Mouse (Mus musculus): ENCODE data around the gene Mylk4. TPM values are rescaled to one million over a fixed set of nuclear protein-coding genes. Genes with fewer than 3 reads are reported as not detected.

The Mylk4 gene
- polyA plus RNA-seq, 1 experiment from 2014 or later: 0.12 TPM

GRCm38 (mm10) chr13:32698956-32699355 lies 84.8 kb downstream of the Mylk4 start:
- no peaks in the 10 kb centered on the region for H3K4me1 ChIP-seq (replicated peaks; ENCODE audit: control insufficient read depth, insufficient read depth, low read length)
- H3K27ac ChIP-seq (ENCODE audit: low read depth, low read length): no peak overlapping the region
- no peak overlapping the region for H3K4me3 ChIP-seq (ENCODE audit: low read depth, low read length)
- H3K36me3 ChIP-seq (ENCODE audit: control insufficient read depth, insufficient read depth, low read length): no peaks in the 10 kb centered on the region
- ATAC-seq (replicated peaks; ENCODE audit: low FRiP score) (no peak), DNase-seq (ENCODE audit: low spot score) (no peak)
- no peaks in the 10 kb centered on the region for H3K27me3 ChIP-seq (replicated peaks; ENCODE audit: control insufficient read depth, insufficient read depth, low read length)
- H3K4me2 ChIP-seq: no peak overlapping the region
- H3K9ac ChIP-seq (ENCODE audit: low read depth, low read length): no peak overlapping the region
- 89% methylated on average over 3 of the region's 3 CpGs for WGBS
- no peaks in the 10 kb centered on the region for H3K9me3 ChIP-seq (ENCODE audit: control insufficient read depth, low read length)

- ATAC-seq (replicated peaks; ENCODE audit: low FRiP score) (no peak), DNase-seq (ENCODE audit: low spot score) (no peak)
- H3K27ac ChIP-seq (ENCODE audit: low read depth, low read length): no peak overlapping the region
- WGBS: 82% methylated on average over 6 of the region's 6 CpGs
- no peaks in the 10 kb centered on the region for H3K4me1 ChIP-seq (replicated peaks; ENCODE audit: control insufficient read depth, insufficient read depth, low read length)
- H3K9ac ChIP-seq (ENCODE audit: low read depth, low read length): no peak overlapping the region
- H3K9me3 ChIP-seq (ENCODE audit: control insufficient read depth, low read length): no peaks in the 10 kb centered on the region
- no peaks in the 10 kb centered on the region for H3K27me3 ChIP-seq (replicated peaks; ENCODE audit: control insufficient read depth, insufficient read depth, low read length)
- no peak overlapping the region for H3K4me2 ChIP-seq
- no peaks in the 10 kb centered on the region for H3K36me3 ChIP-seq (ENCODE audit: control insufficient read depth, insufficient read depth, low read length)
- H3K4me3 ChIP-seq (ENCODE audit: low read depth, low read length): no peak overlapping the region
These were observed 89.8 kb downstream of the Mylk4 start for GRCm38 (mm10) chr13:32693886-32694455.

- no peak for ATAC-seq (replicated peaks; ENCODE audit: low FRiP score)
- Histone ChIP-seq H3K4me2 (no peak overlapping the region), H3K9me3 (ENCODE audit: control insufficient read depth, low read length) (no peaks in the 10 kb centered on the region), H3K27ac (ENCODE audit: low read depth, low read length) (no peak overlapping the region), H3K9ac (ENCODE audit: low read depth, low read length) (no peak overlapping the region), H3K4me3 (ENCODE audit: low read depth, low read length) (no peak overlapping the region), H3K4me1 (replicated peaks; ENCODE audit: control insufficient read depth, insufficient read depth, low read length) (no peaks in the 10 kb centered on the region), H3K27me3 (replicated peaks; ENCODE audit: control insufficient read depth, insufficient read depth, low read length) (no peaks in the 10 kb centered on the region), H3K36me3 (ENCODE audit: control insufficient read depth, insufficient read depth, low read length) (no peaks in the 10 kb centered on the region)
- WGBS: 71% methylated on average over 1 of the region's 1 CpGs
- DNase-seq (ENCODE audit: low spot score): no peak
These were observed 91.2 kb downstream of the Mylk4 start for GRCm38 (mm10) chr13:32692563-32692962.

GRCm38 (mm10) chr13:32690279-32690678 lies 93.5 kb downstream of the Mylk4 start:
- Histone ChIP-seq H3K9me3 (ENCODE audit: control insufficient read depth, low read length) (no peaks in the 10 kb centered on the region), H3K27ac (ENCODE audit: low read depth, low read length) (no peak overlapping the region), H3K36me3 (ENCODE audit: control insufficient read depth, insufficient read depth, low read length) (no peaks in the 10 kb centered on the region), H3K4me2 (no peak overlapping the region), H3K4me3 (ENCODE audit: low read depth, low read length) (no peak overlapping the region), H3K4me1 (replicated peaks; ENCODE audit: control insufficient read depth, insufficient read depth, low read length) (no peaks in the 10 kb centered on the region), H3K9ac (ENCODE audit: low read depth, low read length) (no peak overlapping the region), H3K27me3 (replicated peaks; ENCODE audit: control insufficient read depth, insufficient read depth, low read length) (no peaks in the 10 kb centered on the region)
- DNase-seq (ENCODE audit: low spot score) (no peak), ATAC-seq (replicated peaks; ENCODE audit: low FRiP score) (no peak)
- 78% methylated on average over 3 of the region's 3 CpGs for WGBS

DNA sequence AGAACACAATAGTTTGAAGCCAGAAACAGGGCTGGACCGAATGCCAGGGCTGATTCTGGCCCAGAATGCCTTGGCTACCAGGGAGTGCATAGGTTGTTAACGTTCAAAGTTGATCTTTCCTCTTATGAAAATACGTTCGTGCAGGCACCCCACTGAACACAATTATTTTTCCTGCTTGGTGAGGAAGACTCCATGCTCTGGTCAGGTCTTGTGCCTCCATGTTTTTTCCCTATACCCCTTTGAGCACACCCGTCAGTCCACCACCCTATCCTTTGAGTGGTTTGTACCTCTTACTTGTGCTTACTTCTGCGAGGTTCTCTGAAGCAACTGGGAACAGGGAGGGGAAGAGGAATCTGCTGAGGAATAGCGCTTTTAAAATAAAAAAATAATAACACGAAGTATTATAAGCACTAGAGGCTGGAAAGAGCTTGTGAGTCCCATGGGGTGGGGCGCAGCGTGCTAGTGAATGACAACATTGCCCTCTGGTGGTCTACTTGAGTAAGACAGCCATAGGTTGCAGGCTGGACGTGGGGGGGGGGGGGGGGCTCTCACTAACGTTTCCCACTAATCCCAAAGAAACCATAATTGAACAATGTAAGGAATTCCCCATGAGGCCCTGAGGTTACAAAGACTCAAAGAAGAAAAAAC lies 102.8 kb downstream of the Mylk4 start:
- DNase-seq (ENCODE audit: low spot score): peak; percentile 49
- Histone ChIP-seq H3K27me3 (replicated peaks; ENCODE audit: control insufficient read depth, insufficient read depth, low read length) (no peaks in the 10 kb centered on the region), H3K4me3 (ENCODE audit: low read depth, low read length) (no peak overlapping the region), H3K27ac (ENCODE audit: low read depth, low read length) (no peak overlapping the region), H3K9me3 (ENCODE audit: control insufficient read depth, low read length) (no peaks in the 10 kb centered on the region), H3K9ac (ENCODE audit: low read depth, low read length) (no peak overlapping the region), H3K36me3 (ENCODE audit: control insufficient read depth, insufficient read depth, low read length) (no peaks in the 10 kb centered on the region), H3K4me2 (no peak overlapping the region), H3K4me1 (replicated peaks; ENCODE audit: control insufficient read depth, insufficient read depth, low read length) (no peaks in the 10 kb centered on the region)
- WGBS: 38% methylated on average over 12 of the region's 12 CpGs
- no peak for ATAC-seq (replicated peaks; ENCODE audit: low FRiP score)

GRCm38 (mm10) chr13:32680121-32680551 lies 103.6 kb downstream of the Mylk4 start:
- ATAC-seq (replicated peaks; ENCODE audit: low FRiP score) (no peak), DNase-seq (ENCODE audit: low spot score) (no peak)
- Histone ChIP-seq H3K27me3 (replicated peaks; ENCODE audit: control insufficient read depth, insufficient read depth, low read length) (no peaks in the 10 kb centered on the region), H3K36me3 (ENCODE audit: control insufficient read depth, insufficient read depth, low read length) (no peaks in the 10 kb centered on the region), H3K9me3 (ENCODE audit: control insufficient read depth, low read length) (no peaks in the 10 kb centered on the region), H3K4me1 (replicated peaks; ENCODE audit: control insufficient read depth, insufficient read depth, low read length) (no peaks in the 10 kb centered on the region), H3K27ac (ENCODE audit: low read depth, low read length) (no peak overlapping the region), H3K4me2 (no peak overlapping the region), H3K9ac (ENCODE audit: low read depth, low read length) (no peak overlapping the region), H3K4me3 (ENCODE audit: low read depth, low read length) (no peak overlapping the region)
- WGBS: 79% methylated on average over 12 of the region's 12 CpGs

GRCm38 (mm10) chr13:32678998-32679397 lies 104.8 kb downstream of the Mylk4 start:
- Histone ChIP-seq H3K27me3 (replicated peaks; ENCODE audit: control insufficient read depth, insufficient read depth, low read length) (no peaks in the 10 kb centered on the region), H3K4me2 (no peak overlapping the region), H3K36me3 (ENCODE audit: control insufficient read depth, insufficient read depth, low read length) (no peaks in the 10 kb centered on the region), H3K27ac (ENCODE audit: low read depth, low read length) (no peak overlapping the region), H3K4me3 (ENCODE audit: low read depth, low read length) (no peak overlapping the region), H3K9me3 (ENCODE audit: control insufficient read depth, low read length) (no peaks in the 10 kb centered on the region), H3K9ac (ENCODE audit: low read depth, low read length) (no peak overlapping the region), H3K4me1 (replicated peaks; ENCODE audit: control insufficient read depth, insufficient read depth, low read length) (no peaks in the 10 kb centered on the region)
- ATAC-seq (replicated peaks; ENCODE audit: low FRiP score) (no peak), DNase-seq (ENCODE audit: low spot score) (no peak)
- WGBS: 62% methylated on average over 5 of the region's 5 CpGs

GRCm38 (mm10) chr13:32670782-32671181 lies 113.0 kb downstream of the Mylk4 start:
- Histone ChIP-seq H3K27ac (ENCODE audit: low read depth, low read length) (no peak overlapping the region), H3K9me3 (ENCODE audit: control insufficient read depth, low read length) (no peaks in the 10 kb centered on the region), H3K9ac (ENCODE audit: low read depth, low read length) (no peak overlapping the region), H3K4me3 (ENCODE audit: low read depth, low read length) (no peak overlapping the region), H3K36me3 (ENCODE audit: control insufficient read depth, insufficient read depth, low read length) (no peaks in the 10 kb centered on the region), H3K4me2 (no peak overlapping the region), H3K4me1 (replicated peaks; ENCODE audit: control insufficient read depth, insufficient read depth, low read length) (no peaks in the 10 kb centered on the region), H3K27me3 (replicated peaks; ENCODE audit: control insufficient read depth, insufficient read depth, low read length) (no peaks in the 10 kb centered on the region)
- ATAC-seq (replicated peaks; ENCODE audit: low FRiP score) (no peak), DNase-seq (ENCODE audit: low spot score) (no peak)
- 47% methylated on average over 7 of the region's 7 CpGs for WGBS

DNA sequence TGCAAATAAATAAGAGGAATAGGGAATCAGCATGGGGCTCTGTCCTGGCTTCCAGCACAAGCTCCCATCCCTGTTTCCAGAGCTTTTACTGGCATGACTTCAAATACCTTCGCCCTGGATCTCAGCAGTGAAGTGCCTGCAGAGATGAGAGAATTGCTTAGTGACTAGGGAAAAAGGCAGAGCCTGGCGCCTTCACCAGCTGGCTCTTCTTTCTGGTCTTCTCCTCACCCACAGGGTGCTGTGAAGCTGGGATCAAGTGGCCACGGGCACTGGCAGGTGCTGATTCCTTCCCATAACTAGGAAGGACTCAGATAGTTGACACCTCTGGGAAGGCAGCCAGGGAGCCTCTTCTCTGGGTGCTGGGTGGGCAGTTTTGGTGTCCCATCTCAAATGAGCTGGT lies 115.5 kb downstream of the Mylk4 start:
- no peaks in the 10 kb centered on the region for H3K27me3 ChIP-seq (replicated peaks; ENCODE audit: control insufficient read depth, insufficient read depth, low read length)
- DNase-seq (ENCODE audit: low spot score): no peak
- no peak overlapping the region for H3K4me3 ChIP-seq (ENCODE audit: low read depth, low read length)
- WGBS: 82% methylated on average over 3 of the region's 3 CpGs
- no peaks in the 10 kb centered on the region for H3K9me3 ChIP-seq (ENCODE audit: control insufficient read depth, low read length)
- no peak for ATAC-seq (replicated peaks; ENCODE audit: low FRiP score)
- H3K36me3 ChIP-seq (ENCODE audit: control insufficient read depth, insufficient read depth, low read length): no peaks in the 10 kb centered on the region
- H3K4me2 ChIP-seq: no peak overlapping the region
- H3K4me1 ChIP-seq (replicated peaks; ENCODE audit: control insufficient read depth, insufficient read depth, low read length): no peaks in the 10 kb centered on the region
- H3K27ac ChIP-seq (ENCODE audit: low read depth, low read length): no peak overlapping the region
- no peak overlapping the region for H3K9ac ChIP-seq (ENCODE audit: low read depth, low read length)

Measured in liver, embryonic 11.5 days (tissue).